Mouse (Mus musculus) CD4-positive, CD25-positive, alpha-beta regulatory T cell, adult 9 weeks (primary cell): ENCODE results near the gene Tcte1. TPM values are rescaled to one million over a fixed set of nuclear protein-coding genes. Genes with fewer than 3 reads are reported as not detected.

Experiments used
- polyA plus RNA-seq: library from polyadenylated mRNA; unstranded; fragments of 100-300 nt; shearing (Covaris generic); gene quantifications from one replicate; pipeline ENCODE4 v1.2.1, GENCODE M21; 2017

Tcte1 gene
- polyA plus RNA-seq, result not detected

GRCm38 (mm10) chr17:45523263-45523662, at the start of gene Tcte1:
Gene Tcte1 (plus strand): TSS chr17:45523434.

GRCm38 (mm10) chr17:45474669-45475465, 48.4 kb upstream of the Tcte1 start, which contains the start of gene Spats1:
Gene Spats1 (minus strand): TSS chr17:45475415.

DNA sequence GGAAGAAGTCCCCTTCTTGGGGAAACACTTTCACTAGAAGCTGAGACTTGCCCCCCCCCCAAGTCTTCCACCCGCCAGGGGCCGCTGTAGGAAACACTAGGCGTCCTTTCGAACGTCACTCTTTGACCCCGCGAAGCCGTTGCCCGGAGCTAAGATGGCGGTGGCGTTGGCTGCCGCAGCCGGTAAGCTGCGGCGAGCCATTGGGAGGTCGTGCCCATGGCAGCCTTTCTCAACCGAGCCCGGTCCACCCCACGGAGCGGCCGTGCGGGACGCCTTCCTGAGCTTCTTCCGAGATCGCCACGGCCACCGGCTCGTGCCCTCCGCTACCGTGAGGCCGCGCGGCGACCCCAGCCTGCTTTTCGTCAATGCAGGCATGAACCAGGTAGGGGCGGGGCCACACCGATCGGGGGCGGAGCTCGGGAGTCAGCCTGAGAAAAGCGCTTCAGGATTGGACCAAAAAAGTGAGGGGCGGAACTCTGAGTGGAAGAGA, 16.5 kb upstream of the Tcte1 start, which contains the start of gene Aars2:
TSS of gene Aars2 (plus strand) at position 142 of the 490 bp plus-strand sequence.

GRCm38 (mm10) chr17:45549617-45550181, 26.5 kb downstream of the Tcte1 start, which contains the start of gene Tmem151b:
Gene Tmem151b (minus strand): TSS chr17:45549677.

GRCm38 (mm10) chr17:45555452-45556106, 32.3 kb downstream of the Tcte1 start, which contains the start of gene Nfkbie:
Gene Nfkbie (plus strand): TSS chr17:45555703.

DNA sequence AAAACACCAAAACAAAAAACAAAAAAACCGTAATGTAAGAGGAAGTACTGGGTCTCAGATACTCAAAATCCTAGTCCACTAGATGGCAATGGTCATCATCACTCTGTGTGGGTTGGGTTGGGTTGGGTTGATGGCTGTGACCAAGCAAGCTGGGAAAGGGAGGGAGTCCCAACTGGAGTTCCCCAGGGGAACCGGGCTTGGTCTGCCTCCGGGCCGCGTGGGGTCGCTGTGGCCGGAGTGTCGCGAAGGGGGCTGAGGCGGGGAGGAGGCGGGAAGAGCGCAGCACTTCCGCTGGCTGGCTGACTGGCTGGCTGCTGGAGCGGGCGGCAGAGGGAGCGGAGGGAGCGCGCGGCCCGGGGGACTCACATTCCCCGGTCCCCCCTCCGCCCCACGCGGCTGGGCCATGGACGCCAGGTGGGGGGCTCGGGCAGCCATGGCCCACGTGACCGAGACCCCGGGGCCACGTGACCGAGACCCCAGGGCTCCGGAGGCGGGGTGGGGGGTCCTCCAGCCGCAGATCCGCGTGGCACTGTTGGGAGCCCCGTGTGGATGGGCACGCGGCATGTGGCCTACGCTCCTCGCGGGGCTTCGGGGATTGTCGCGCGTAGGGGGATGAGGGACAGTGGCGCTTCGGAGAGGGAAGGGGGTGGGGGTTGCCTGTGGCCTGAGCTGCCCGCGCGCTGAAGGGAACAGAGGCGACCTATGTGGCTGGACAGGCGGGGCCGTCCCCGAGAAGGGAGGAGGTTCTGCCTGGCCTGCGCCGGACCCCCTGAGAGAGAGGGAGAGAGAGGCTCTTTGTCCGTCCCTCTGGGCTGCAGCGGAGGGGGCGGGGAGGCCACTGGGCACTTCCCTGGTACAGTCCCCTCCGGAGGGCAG, 40.7 kb downstream of the Tcte1 start, which contains the start of gene Slc35b2:
TSS of gene Slc35b2 (plus strand) at position 220 of the 876 bp plus-strand sequence.

DNA sequence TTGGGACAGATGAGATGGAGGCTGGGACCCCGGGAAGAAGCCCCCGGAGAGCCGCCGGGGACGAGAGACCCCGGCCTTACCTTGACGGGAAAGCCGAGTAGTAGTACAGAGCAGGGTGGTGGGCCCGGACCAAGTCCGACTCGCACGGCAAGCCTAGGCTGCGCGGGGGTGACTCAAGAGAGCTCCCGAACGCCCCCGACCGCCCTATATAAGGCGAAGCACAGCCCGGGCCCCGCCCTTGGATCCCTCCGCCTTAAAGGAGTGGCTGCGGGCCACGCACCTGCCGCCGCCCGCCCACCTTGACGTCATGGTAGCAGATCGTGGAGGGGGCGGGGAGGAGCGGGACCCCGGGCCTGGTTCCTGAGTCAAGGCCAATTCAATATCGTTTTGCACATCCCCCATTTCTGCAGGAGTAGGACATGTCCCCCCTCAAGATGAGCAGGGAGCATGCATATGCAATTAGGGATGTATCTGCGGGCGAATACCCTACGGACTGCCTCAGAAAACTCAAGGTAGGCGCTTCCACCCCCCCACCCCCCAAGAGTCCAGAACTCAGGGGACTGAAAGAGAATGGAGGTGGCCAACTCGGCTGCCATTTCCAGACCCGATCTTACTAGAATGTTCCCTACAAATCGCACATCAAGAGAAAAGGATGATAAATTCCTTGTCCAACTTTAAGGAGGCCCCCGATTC, 50.0 kb downstream of the Tcte1 start, which contains the start of gene Hsp90ab1:
TSS of gene Hsp90ab1 (minus strand) at position 185 of the 693 bp plus-strand sequence.

Other genes starting within 250 kb of the Tcte1 start
- gene Cdc5l, start 89.7 kb upstream of the Tcte1 start, polyA plus RNA-seq, result 97.2 TPM
- gene Spats1, start 48.0 kb upstream of the Tcte1 start, polyA plus RNA-seq, result 0.58 TPM
- gene Aars2, start 16.6 kb upstream of the Tcte1 start, polyA plus RNA-seq, result 9.1 TPM
- gene Tmem151b, start 26.2 kb downstream of the Tcte1 start, polyA plus RNA-seq, result 0.05 TPM
- 83.8 TPM for gene Nfkbie, start 32.3 kb downstream of the Tcte1 start, polyA plus RNA-seq
- 91.4 TPM for gene Slc35b2, start 40.4 kb downstream of the Tcte1 start, polyA plus RNA-seq
- 820 TPM for gene Hsp90ab1, start 49.8 kb downstream of the Tcte1 start, polyA plus RNA-seq
- 150 TPM for gene Slc29a1, start 76.2 kb downstream of the Tcte1 start, polyA plus RNA-seq
- gene Mymx, start 78.7 kb downstream of the Tcte1 start, polyA plus RNA-seq, result not detected
- 2.2 TPM for gene Capn11, start 135.9 kb downstream of the Tcte1 start, polyA plus RNA-seq
- gene Mrpl14, start 162.9 kb downstream of the Tcte1 start, polyA plus RNA-seq, result 99.8 TPM
- 12.0 TPM for gene Tmem63b, start 163.5 kb downstream of the Tcte1 start, polyA plus RNA-seq
- not detected for gene 1600014C23Rik, start 210.4 kb downstream of the Tcte1 start, polyA plus RNA-seq